Mouse (Mus musculus) A20 (cell line): ENCODE data around the gene Itgb3bp.

ENCODE experiments used
- DNase-seq: peaks from one replicate; pipeline ENCODE4 v3.0.0-alpha.2; 2011; ENCODE audit warnings: low read depth, low spot score

The Itgb3bp gene

DNA sequence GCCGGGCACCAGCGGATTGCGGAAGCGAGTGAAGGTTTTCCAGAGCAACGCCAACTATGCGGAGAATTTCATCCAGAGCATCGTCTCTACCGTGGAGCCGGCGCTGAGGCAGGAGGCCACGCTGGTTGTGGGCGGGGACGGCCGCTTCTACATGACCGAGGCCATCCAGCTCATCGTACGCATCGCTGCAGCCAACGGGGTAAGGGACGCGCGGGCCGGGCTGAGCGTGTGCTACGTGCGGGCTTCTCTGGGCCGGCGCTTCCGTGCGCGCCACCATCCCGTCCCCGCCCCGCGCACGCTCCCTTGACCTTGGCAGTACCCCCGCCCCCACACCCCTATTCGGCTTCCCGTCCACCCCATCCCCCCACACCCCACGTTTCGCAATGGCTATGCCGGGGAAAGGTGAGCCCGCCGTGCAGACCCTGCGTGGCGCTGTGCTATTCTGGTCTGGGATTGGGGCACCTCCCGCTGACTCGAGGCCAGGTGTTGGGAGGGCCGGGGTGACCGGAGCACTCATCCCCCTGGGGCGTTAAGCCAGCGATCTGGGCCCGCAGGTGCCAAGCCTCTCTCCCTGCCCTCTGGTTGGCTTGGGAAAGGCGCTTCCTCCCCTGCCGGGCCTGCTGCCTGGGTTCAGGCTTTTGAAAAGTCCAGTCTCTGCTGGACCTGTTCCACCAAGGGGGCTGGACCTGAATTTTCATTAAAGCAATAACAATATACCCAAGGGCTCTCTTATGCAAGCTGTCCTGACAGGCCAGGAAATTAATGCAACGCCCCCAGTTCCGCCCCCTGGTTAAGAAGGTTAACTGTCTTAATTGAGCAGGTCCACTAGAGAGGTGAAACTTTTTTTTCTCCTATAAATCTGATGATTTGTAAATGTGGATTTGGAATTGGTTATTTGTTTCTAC, at the start of gene Itgb3bp:
Itgb3bp (minus strand) TSS at position 201 of the 905 bp plus-strand sequence.
- peak; percentile 94 for DNase-seq

DNA sequence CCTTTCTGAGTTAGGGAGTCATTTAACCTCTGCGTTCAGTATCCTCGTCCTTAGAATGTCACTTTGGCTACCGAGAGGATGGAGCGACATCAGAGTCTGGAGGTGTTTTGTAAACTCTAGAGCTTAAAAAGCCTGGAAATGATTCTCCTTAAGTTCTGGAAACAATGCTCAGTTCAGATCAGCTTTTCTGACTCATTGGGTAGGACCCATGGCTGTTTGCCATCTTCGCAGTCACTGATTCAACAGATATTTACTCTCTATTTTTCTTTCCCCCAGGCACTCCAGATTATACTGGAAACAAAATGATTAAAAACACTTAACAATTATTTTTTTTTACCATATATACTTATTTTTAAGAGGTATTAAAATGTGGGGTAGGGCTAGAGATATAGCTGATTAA, 49.7 kb upstream of the Itgb3bp start:
- DNase-seq: no peak

DNA sequence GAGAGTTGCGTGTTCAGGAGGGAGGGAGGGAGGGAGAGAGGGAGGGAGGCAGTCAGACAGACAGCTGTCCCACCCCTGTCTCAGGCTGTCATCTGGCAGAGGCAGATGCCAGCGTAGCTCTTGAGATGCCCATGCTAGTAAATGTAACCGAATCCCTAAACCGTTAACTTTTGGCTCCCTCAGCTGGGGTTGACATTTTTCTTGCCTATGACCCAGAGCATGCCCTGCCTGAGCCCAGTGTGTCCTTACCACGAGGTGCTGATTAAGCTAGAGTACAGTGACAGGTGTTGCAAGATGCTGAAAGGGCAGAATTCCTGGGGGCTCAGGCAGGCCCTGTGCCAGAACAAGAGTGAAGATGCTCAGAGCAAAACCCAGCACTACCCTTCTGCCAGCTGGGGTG, 44.8 kb upstream of the Itgb3bp start:
- DNase-seq: no peak

DNA sequence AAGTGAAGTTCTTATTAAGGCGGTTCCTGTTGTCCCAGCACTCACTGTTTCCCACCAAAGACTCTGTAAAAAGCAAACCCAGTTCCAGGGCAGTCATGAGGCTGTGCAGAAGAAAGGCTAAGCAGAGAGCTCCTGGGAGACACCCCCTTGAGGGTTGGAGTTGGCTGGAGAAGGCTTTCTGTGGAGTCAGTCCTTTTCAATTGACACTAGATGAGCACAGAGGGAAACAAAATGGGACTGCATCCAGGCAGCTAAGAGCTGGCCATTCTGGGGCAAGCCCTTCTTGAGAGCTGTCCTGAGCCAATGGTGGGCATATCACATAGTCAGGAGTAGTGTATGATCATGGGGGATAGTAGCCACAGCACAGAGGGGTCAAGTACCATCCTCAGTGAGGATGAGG, 44.3 kb upstream of the Itgb3bp start:
- no peak for DNase-seq

DNA sequence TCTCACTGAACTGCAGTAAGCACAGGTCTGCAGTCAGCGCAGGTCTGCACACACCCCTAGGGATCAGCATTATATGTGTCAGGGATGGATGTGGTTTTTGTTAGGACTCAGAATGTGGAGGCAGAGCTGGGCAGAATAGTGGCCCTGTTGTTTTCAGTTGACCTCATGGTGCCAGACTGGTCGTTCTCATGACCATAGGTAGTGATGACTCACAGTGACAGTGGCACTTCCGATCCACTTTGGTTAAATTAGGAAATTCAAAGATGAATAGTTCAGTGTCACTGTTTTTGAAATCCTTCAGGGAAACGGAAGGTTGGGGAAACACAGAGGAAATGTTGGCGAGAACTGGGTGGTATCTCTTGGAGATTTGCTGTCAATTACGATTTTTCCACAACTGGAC, 43.3 kb upstream of the Itgb3bp start:
- no peak for DNase-seq

DNA sequence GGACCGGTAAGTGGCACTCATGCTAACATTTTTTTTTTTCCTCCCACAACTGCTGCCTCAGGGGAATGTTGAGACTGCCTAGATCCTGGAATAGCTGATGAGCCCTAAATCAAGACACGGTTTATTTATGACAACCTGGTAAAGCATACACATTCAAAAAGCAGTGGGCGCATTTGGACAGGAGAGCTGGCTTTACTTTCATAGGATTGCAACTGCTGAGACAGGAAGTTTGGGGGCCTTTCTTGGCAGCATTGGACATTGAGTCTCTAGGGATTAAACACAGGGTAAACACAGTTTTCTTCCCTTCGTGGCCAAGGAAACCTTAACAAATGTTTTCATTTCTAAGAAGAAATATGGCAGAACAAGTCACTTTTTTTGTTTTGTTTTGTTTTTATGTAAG, 40.5 kb upstream of the Itgb3bp start:
- DNase-seq: no peak

DNA sequence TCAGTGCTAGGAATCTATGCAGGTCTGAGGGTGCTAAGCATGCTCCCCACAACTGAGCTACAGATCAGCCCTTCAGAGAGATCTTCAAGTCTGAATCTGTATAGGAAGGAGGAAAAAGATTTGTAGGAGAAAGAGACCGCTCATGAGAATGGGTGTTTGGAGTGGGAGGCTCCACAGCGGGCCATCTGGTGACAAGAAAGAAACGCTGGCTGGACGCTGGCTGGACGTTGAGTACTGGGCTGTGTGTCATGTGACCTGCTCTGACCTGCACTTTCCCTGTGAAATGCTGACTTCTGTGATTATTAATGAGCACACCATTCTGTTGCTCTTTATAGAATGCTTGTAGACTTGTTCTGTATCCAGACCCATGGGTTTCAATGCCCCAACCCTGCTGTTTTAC, 39.7 kb upstream of the Itgb3bp start:
- no peak for DNase-seq

DNA sequence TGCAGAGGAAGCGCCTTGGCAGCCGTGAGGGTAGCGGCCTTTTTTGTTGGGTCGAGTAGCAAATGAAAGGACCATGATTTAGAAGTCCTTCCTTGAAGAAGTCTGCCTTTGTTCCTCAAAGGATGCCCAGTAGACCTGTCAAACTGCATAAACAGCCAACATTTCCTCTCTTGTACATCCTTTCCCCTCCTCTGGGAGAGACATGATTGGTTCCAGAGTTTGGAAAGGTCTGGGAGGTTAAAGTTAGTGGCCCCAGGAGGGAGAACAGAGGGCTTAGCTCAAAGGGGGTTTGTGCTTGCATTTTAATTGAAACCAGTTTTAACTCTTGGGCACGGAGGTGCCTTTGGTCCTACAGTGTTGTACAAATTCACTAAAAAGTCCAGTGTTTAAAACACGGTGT, 36.9 kb upstream of the Itgb3bp start:
- no peak for DNase-seq

DNA sequence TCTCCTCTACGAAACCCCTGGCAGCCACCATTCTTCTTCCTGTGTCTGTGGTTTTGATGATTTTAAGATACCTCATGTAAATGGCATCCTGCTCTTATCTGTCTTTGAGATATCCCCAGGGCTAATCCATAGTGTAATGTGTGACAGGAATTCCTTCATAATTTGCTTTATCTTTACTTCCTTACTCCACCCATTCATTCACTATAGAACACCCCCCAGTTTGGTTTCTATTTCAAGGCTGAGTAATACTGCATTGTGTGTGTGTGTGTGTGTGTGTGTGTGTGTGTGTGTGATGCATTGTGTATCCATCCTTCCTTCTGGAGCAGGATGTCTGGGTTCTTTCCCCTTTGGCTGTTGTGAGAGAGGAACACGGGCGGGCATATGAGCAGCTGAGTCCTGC, 29.7 kb upstream of the Itgb3bp start:
- DNase-seq: no peak

DNA sequence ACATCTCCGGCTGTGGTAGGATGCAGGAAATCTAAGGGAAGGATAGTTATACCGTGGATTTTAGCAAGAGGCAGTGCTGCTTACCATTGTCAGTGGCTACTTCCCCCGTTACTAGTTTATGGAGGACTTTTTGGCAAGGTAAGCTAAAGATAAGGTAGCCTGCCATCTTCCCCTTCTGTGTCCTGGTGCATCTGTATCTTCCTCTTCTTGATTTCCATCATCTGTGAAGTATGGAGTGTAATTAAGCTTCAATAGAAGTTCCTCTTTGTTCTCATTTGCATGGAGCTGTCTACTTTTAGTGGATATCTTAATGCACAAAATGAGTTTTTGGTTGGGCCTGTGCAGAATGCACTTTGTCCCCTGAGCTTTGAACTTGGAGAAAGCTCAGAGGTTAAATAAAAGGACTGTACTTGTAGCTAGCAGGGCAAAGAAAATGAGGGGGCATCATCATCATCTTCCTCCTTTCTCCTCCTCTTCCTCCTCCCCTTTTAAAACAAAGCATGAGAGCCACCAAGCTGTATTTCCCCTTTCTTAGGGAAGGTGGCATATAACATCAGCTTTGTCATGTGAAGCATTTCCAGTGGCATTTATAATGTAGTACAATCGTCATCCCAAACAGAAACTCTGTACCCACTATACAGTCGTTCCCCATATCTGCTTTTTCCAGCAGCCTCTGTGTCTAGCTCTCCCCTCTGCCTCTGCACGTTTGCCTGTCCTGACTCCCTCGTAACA, 28.6 kb upstream of the Itgb3bp start:
- DNase-seq: peak; percentile 29

DNA sequence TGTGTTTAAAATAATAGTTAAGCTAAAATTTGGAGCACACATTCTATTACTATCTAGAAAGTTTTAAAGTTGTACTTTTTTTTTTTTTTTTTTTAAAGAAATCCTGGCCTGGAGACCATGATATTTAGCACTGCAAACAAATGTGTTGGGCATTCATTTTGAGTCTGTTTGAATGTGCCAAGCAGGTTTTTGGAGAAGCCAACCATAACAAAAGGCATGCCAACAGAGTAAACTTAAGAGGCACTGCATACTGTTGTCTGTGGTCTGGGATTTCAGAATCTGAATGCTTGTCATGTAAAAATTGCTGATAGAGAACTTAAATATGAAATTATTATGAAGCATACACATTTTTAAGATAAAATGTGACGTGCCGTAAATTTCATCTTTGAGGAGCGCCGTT, 27.6 kb upstream of the Itgb3bp start:
- no peak for DNase-seq

DNA sequence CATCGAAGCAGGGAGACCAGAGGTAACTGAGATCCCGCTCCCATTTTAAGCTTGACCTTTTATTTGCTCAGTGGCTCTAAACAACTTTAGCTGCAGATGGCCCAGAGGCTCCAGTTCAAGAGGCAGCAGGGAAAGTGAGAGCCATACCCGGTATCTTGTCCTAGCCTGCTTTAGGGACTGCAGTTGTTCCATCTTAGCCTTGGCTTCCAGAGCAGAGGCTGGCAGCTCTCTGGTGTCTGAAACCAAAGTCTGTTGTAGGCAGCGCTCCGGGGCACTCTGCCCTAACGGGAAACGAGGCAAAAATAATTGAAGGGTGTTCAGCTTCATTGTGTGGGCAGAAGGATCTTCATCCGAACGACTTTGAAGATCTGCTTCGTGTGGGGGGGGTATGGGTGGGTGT, 25.8 kb upstream of the Itgb3bp start:
- DNase-seq: no peak

DNA sequence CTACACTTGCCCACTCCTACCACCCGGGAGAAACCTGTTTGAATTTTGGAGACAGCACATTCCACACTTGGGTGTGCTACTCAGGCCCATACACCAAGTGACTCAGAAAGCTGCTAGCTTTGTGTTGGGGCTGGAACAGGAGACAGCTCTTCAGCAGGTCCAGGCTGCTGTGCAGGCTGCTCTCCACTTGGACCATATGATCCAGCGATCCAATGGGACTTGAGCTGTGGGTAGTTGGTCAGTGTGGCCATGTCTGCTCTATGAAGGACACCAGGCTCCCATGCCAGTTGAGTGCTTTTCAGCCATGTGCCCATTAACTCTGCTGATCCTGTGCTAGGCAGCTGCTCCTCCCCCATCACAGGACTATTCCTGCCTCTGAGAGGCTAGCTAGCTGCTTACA, 24.3 kb upstream of the Itgb3bp start:
- no peak for DNase-seq

DNA sequence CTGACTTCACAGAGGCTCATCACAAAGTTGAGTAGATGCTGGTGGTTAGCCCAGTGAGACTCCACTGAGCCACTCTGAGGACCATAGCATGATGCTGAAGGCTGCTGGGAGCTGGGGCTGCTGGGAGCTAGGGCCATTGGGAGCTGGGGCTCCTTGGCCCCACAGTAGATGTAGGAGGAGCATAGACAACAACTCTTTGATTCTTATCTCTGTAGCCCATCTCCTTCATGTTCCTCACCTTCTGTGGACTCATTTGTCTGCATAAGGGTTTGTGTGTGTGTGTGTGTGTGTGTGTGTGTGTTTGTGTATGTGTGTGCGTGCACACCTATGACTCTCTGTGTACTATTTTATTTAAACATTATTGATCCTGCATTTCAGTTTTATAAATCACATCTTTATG, 18.3 kb upstream of the Itgb3bp start:
- DNase-seq: no peak

DNA sequence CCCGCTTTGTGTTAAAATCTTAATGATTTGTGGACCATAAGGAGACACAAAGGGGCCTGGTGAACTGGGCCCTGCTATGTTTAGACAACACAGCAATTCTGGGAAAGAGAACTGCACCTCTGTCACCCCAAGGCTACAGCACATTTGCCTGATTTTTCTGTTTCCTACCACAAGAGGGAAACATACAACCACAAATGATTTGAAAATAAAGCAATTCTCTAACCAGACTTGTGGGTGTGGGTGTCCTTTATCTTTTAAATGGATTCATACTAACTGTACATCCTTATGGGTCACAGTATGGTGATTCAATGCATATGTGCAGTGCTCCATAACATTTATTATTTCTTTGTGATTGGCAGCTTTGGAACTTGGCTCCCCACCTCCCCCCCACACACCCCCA, 17.6 kb upstream of the Itgb3bp start:
- DNase-seq: peak; percentile 32

DNA sequence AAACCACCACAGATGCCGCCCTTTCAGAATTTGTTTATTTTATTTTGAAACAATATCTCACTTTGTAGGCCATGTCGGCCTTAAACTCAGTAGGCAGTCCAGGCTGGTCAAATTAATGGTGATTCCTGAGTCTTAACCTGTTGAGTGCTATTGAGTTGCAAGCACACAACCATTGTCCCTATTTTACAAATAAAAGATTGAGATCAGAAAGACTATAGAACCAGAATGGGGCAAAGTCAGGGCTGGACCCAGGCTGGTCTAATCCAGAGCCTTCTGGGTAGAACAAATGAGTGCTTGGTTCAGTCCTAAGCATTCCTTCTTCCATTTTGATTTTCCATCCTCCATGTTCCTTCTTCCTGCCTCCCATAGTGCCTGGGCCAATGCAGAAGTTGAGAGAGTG, 16.9 kb upstream of the Itgb3bp start:
- no peak for DNase-seq

DNA sequence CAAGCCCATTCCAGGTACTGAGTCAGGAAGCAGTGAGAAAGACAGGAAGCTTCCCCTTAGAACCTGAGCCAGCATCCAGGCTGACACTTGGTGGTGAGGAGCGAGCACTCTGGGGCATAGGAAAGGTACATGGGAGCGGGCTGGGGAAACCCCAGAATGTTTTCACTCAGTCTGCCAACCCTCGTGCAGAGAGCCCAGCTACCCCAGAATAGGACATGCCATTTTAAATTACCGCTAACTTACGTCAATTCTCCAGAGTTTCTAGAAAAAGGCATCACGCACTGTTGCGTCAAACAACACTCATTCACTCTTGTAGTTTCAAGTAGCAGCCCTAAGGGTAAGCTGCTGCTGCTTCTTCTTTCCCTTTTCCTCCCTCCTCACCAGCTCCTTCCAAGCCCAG, 15.4 kb upstream of the Itgb3bp start:
- DNase-seq: no peak

DNA sequence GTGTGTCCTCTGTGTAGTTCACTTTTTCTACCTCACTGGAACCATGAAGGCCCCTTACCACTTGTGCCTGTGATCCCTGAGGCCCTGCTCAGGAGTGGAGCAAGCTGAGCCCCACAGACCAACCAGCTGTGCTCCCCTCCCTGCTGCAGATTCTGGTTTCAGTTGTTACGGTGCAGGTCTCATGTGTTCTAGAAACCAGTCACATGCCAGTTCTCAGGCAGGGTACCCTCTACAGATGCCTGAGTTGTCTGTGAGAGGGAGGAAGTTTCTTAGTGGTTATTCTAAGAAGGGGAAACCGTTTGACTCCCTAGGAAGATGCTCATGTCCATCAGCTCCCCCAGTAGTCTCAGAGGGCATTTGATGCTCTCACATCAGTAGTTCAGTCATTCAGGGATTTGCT, 15.0 kb upstream of the Itgb3bp start:
- no peak for DNase-seq

DNA sequence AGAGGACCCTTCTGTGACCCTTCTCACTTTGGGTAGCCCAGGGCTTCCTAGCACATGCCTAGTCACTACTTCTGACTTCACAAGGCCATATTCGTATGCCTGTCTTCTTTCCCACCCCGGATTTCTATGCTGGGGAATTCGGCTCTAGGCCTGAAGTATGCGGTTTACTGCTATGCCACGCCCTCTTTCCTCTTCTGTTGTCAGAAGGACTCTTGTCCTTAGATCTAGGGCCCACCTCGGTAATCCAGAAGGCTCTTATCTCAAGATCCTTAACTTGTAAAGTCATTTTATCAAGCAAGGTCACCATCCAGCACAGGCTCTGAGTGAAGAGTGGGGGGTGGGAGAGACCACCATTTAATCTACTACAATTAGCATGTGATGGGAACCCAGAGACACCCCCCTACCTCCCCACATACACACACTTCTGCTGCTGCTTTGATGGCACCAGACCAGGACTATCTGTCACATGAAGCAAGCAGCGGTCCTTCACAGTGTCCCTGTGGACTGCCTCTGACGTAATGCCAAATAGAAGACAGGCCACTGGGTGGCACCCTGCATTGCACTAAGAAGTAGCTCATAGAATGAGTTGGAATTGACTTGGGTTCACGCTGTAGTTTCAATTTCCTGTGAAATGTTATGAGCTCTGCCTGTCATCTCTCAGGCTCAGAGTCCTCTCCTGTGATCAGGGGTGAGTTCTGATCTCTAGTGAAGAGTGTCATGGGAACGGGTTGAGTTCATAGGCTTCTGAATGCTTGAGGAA, 12.2 kb upstream of the Itgb3bp start:
- no peak for DNase-seq

DNA sequence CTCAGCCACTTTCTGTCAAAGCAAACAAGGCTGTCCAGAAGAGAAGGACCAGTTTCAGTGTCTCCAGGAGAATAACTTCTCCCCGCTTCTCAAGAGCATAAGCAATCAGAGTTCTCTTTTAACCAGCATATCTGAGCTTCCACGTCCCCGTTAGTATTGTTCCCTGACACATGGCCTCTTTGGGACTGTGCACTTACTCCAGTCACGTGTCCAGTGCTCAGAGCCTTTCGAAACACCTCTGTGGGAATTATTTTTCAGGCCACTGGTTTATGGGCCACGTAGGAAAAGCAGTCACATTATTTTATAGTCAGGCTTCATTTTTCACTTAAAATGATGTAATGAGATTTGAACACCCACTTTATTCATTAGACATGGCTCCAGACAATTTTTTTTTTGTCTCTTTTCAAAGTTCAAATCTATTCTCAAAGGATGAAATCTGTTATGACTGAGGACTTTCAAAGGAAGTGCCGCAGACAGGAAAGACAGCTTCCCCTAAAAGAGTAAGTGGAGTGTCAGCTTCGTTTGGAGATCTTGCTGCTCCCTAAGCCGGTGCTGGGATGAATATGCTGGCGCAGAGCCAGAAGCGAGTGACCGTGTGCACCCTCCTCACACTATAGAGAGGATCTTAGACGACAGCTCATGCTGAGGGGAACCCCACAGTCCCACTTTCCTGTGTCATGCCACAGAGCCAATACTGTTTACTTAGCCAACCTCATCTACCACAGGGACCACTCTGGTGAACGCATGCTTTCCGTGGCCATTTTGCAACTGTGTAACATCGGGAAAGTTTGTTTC, 10.3 kb upstream of the Itgb3bp start:
- DNase-seq: no peak

DNA sequence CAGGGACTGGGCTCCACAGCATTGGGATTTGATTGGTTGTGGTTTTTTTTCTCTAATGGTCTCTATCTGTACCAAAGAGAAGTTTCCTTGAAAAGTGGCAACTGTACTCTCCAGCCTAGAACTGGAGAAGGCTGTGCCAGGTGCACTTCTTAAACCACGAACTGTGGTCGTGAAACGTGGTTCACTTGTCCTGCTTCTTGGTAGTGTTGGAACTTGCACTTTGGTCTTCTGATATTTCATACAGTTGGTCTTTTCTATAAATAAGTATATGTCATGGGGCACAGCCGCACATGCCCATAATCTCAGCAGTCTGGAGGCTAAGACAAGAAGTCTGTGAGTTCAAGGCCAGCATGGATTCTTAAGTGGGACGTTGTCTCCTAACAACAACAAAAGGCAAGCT, 6.7 kb upstream of the Itgb3bp start:
- no peak for DNase-seq

DNA sequence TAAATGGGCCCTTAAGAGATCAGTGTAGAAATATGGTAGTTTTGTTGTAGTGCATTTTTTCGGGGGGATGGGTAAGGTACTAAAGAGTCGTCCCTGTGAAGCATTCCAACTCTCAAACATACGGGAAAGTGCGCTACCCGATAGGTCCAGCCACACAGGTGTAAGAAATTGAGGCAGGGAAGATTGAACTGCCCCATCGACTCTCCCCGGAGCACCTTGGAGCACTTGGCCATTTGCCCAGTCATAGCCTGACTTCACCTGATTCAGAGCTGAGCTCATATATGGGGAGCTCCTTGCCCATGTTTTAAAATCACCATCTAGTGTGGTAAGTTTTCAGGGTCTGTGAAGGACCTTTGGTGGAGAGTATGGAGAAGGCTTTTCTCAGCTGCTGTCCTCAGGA, 5.2 kb upstream of the Itgb3bp start:
- no peak for DNase-seq
